21 mouse cellular contexts compared by ENCODE assay signal in the genomic region with DNA sequence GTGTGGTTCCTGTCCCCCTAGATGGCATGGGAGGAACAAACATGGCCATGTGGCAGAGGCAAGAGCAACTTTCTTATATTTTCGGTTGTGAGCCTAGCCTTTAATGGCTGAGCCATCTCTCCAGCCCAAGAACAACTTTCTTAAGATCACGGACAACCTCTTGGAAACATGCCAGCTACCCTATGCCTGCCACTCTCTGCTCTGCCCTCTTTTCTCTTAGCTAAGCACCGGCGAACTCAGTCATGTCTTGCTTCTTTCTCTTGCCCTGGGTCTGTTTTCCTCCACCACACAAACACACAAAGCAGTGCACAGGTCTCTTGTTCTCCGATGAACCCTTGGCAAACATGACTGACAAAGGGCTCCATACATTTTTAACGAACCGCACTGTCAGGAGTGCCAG. TPM values are rescaled to one million over a fixed set of nuclear protein-coding genes. Genes with fewer than 3 reads are reported as not detected.
DNase-seq lines count a peak whose midpoint lies in the region; ATAC-seq and TF ChIP-seq lines count a peak whose summit lies in the region.
"Had no signal": no experiment of that assay in that cellular context is flagged by ENCODE, and none has a peak within 500 bp of the region (broad histone marks: within the 10 kb centered on the region; RNA-seq: fewer than 3 reads in every experiment).

No protein-coding gene starts in this region.

- peak; percentile 43 for DNase-seq in cerebellum, adult 11-12 months
- DNase-seq in cerebellum, adult 2 months = no peak
- DNase-seq in lung, embryonic 14.5 days = peak; percentile 20
- no peak for DNase-seq in lung, postnatal 36 days
- peak; percentile 34 for DNase-seq in brain, embryonic 14.5 days (ENCODE audit: low read depth)
- no peak for DNase-seq in layer of hippocampus, postnatal 10 days (ENCODE audit: low spot score in 2 of 2)
- no peak for DNase-seq in embryo, embryonic 9.5 days (ENCODE audit: extremely low spot score)
- DNase-seq: adrenal gland, adult 2 months; adrenal gland, postnatal 25 days; B cell, adult 2 months; cerebellum, adult 18-20 months; cerebellum, postnatal 14 days; embryo, embryonic 11 days; gastrocnemius, adult 2 months; gastrocnemius, postnatal 25 days had no signal

- H3K4me1 ChIP-seq in cerebellum, adult 2 months (ENCODE audit: control insufficient read depth, insufficient read depth, low read length) = 0 out of 2 replicates have a peak, but pooled peaks cover 3% of the 10 kb centered on the region
- H3K4me1 ChIP-seq in lung, embryonic 14.5 days (ENCODE audit: insufficient read depth) = no peaks in the 10 kb centered on the region

- H3K4me2 ChIP-seq in lung, embryonic 14.5 days = no peak overlapping the region
- H3K4me2 ChIP-seq: embryonic facial prominence, embryonic 13.5 days; forebrain, embryonic 13.5 days; heart, embryonic 12.5 days; hindbrain, embryonic 15.5 days had no signal

- H3K27ac ChIP-seq in cerebellum, adult 2 months (ENCODE audit: insufficient read depth, low read length) = no peak overlapping the region
- no peak overlapping the region for H3K27ac ChIP-seq in lung, embryonic 14.5 days (ENCODE audit: low read depth)
- H3K27ac ChIP-seq: embryonic facial prominence, embryonic 13.5 days; forebrain, embryonic 13.5 days; gastrocnemius, adult 2 months; hindbrain, embryonic 15.5 days had no signal

- no peak overlapping the region for H3K4me3 ChIP-seq in cerebellum, adult 2 months (replicated peaks; ENCODE audit: insufficient read depth, low read depth, low read length)
- no peak overlapping the region for H3K4me3 ChIP-seq in lung, embryonic 14.5 days (ENCODE audit: low read depth, low read length)
- H3K4me3 ChIP-seq: embryonic facial prominence, embryonic 13.5 days; forebrain, embryonic 13.5 days; gastrocnemius, adult 2 months; heart, embryonic 12.5 days; hindbrain, embryonic 15.5 days had no signal

- peaks cover 8% of the 10 kb centered on the region for H3K36me3 ChIP-seq in lung, embryonic 14.5 days (ENCODE audit: insufficient read depth)

- H3K9ac ChIP-seq in lung, embryonic 14.5 days = no peak overlapping the region
- H3K9ac ChIP-seq: embryonic facial prominence, embryonic 13.5 days; forebrain, embryonic 13.5 days; heart, embryonic 12.5 days; hindbrain, embryonic 15.5 days had no signal

- no peak for TF ChIP-seq POLR2A in cerebellum, adult 2 months (IDR thresholded peaks at IDR 0.05; ENCODE audit: borderline replicate concordance, insufficient read depth, low read length)
- TF ChIP-seq POLR2A in brain, embryonic 14.5 days (IDR thresholded peaks at IDR 0.05; ENCODE audit: borderline replicate concordance, extremely low read depth, insufficient read depth, insufficient read length, poor library complexity, severe bottlenecking) = no peak

- no peak for ATAC-seq in lung, embryonic 14.5 days (ENCODE audit: insufficient read depth)
- ATAC-seq: CD4-positive, CD25-positive, alpha-beta regulatory T cell, adult 4 months; forebrain, embryonic 13.5 days; intestine, embryonic 16.5 days had no signal

- WGBS in cerebellum, adult 2 months = 32% methylated on average over 7 of the region's 7 CpGs
- WGBS in lung, embryonic 14.5 days = 65% methylated on average over 7 of the region's 7 CpGs

- H3K27me3 ChIP-seq in cerebellum, adult 2 months (ENCODE audit: control insufficient read depth, insufficient read depth, low read length) = no peaks in the 10 kb centered on the region
- H3K27me3 ChIP-seq in lung, embryonic 14.5 days (ENCODE audit: insufficient read depth, low read length) = no peaks in the 10 kb centered on the region; the same call in 1 of the 2 replicates
- H3K27me3 ChIP-seq: embryonic facial prominence, embryonic 13.5 days; forebrain, embryonic 13.5 days; hindbrain, embryonic 15.5 days had no signal

- no peak for TF ChIP-seq CTCF in cerebellum, adult 2 months (IDR thresholded peaks at IDR 0.05; ENCODE audit: borderline replicate concordance, insufficient read depth, low read depth, low read length)
- TF ChIP-seq CTCF in lung, embryonic 14.5 days (IDR thresholded peaks at IDR 0.05; ENCODE audit: low read depth) = no peak
- TF ChIP-seq CTCF in brain, embryonic 14.5 days (IDR thresholded peaks at IDR 0.05; ENCODE audit: borderline replicate concordance, extremely low read depth, insufficient read depth, insufficient read length) = no peak

- no peaks in the 10 kb centered on the region for H3K9me3 ChIP-seq in lung, embryonic 14.5 days (ENCODE audit: low read depth, low read length)
- H3K9me3 ChIP-seq: embryonic facial prominence, embryonic 13.5 days; forebrain, embryonic 13.5 days; heart, embryonic 12.5 days; hindbrain, embryonic 15.5 days had no signal

RNA-seq across cellular contexts. Expression of a gene that starts 1.3 kb away (rescaled TPM):
- polyA plus RNA-seq in cerebellum, adult 2 months (2012; rRNA removed) = 35.3 and 39.4 TPM in 2 replicates
- polyA plus RNA-seq in lung, embryonic 14.5 days (2014; fragmentation: Nextera tagmentation; extraction: Ambion mirVana) = 47.5 and 49.2 TPM in 2 replicates
- polyA plus RNA-seq in brain, embryonic 14.5 days (2012; rRNA removed) = 51.2 and 74.5 TPM in 2 replicates
- total RNA-seq in layer of hippocampus, postnatal 10 days (2021) = 10 to 100 TPM; 26.4 to 28.9 TPM

RNA-seq across cellular contexts. Expression of a gene that starts 11.5 kb away (rescaled TPM):
- 30.7 and 34.4 TPM in 2 replicates for polyA plus RNA-seq in cerebellum, adult 2 months (2012; rRNA removed)
- 52.8 and 57.4 TPM in 2 replicates for polyA plus RNA-seq in lung, embryonic 14.5 days (2014; fragmentation: Nextera tagmentation; extraction: Ambion mirVana)
- polyA plus RNA-seq in brain, embryonic 14.5 days (2012; rRNA removed) = 45.7 and 50.1 TPM in 2 replicates
- total RNA-seq in layer of hippocampus, postnatal 10 days (2021) = 10 to 100 TPM; 43.0 to 43.2 TPM

RNA-seq across cellular contexts. Expression of a gene that starts 19.7 kb away (rescaled TPM):
- polyA plus RNA-seq in cerebellum, adult 2 months (2012; rRNA removed) = 64.7 and 71.7 TPM in 2 replicates
- 799 and 855 TPM in 2 replicates for polyA plus RNA-seq in lung, embryonic 14.5 days (2014; fragmentation: Nextera tagmentation; extraction: Ambion mirVana)
- polyA plus RNA-seq in brain, embryonic 14.5 days (2012; rRNA removed) = 168 and 194 TPM in 2 replicates
- 10 to 100 TPM; 31.2 to 37.7 TPM for total RNA-seq in layer of hippocampus, postnatal 10 days (2021)

RNA-seq across cellular contexts. Expression of a gene that starts 32.5 kb away (rescaled TPM):
- 204 and 211 TPM in 2 replicates for polyA plus RNA-seq in cerebellum, adult 2 months (2012; rRNA removed)
- polyA plus RNA-seq in lung, embryonic 14.5 days (2014; fragmentation: Nextera tagmentation; extraction: Ambion mirVana) = 17.9 and 21.9 TPM in 2 replicates
- polyA plus RNA-seq in brain, embryonic 14.5 days (2012; rRNA removed) = 124 and 153 TPM in 2 replicates
- 100 to 1,000 TPM; 135 to 139 TPM for total RNA-seq in layer of hippocampus, postnatal 10 days (2021)

RNA-seq across cellular contexts. Expression of a gene that starts 46.7 kb away (rescaled TPM):
- 25.8 and 28.2 TPM in 2 replicates for polyA plus RNA-seq in cerebellum, adult 2 months (2012; rRNA removed)
- polyA plus RNA-seq in lung, embryonic 14.5 days (2014; fragmentation: Nextera tagmentation; extraction: Ambion mirVana) = 43.5 and 43.9 TPM in 2 replicates
- 13.6 and 14.3 TPM in 2 replicates for polyA plus RNA-seq in brain, embryonic 14.5 days (2012; rRNA removed)
- 10 to 100 TPM in 1 of 2 experiments, 1 to 10 TPM in 1; 8.6 to 12.1 TPM for total RNA-seq in layer of hippocampus, postnatal 10 days (2021)

Comparison
In these comparisons a context has a peak if more than half of its experiments do, and no peak if none do; other contexts are left out.
1. DNase-seq: peak in cerebellum, adult 11-12 months (single experiment), lung, embryonic 14.5 days (single experiment) and brain, embryonic 14.5 days (single experiment); none in cerebellum, adult 2 months (0 of 2), lung, postnatal 36 days (single experiment), layer of hippocampus, postnatal 10 days (0 of 2) and embryo, embryonic 9.5 days (single experiment).